Mouse (Mus musculus): ENCODE results near the gene Slc45a3. TPM values are rescaled to one million over a fixed set of nuclear protein-coding genes. Genes with fewer than 3 reads are reported as not detected.

The Slc45a3 gene
- polyA plus RNA-seq, 1 experiment from 2014 or later, result 2.2 TPM

GRCm38 (mm10) chr1:132032172-132032571 lies 69.4 kb downstream of the Slc45a3 start:
- WGBS, result 87% methylated on average over 7 of the region's 7 CpGs
- peaks cover 74% of the 10 kb centered on the region for H3K36me3 ChIP-seq

More at GRCm38 (mm10) chr1:132032172-132032571, 69.4 kb downstream of the Slc45a3 start:
- Histone ChIP-seq H3K9ac (replicated peaks) (no peak overlapping the region), H3K27me3 (no peaks in the 10 kb centered on the region), H3K27ac (no peak overlapping the region), H3K4me2 (no peak overlapping the region), H3K9me3 (no peaks in the 10 kb centered on the region), H3K4me3 (replicated peaks) (no peak overlapping the region), H3K4me1 (replicated peaks) (peaks cover 9% of the 10 kb centered on the region)
- no peak for ATAC-seq (ENCODE audit: insufficient number of reproducible peaks, insufficient read depth, low FRiP score, low TSS enrichment, low read depth)

Other genes with a start within 250 kb of the Slc45a3 start
- not detected in 2 replicates for gene Slc26a9, start 218.9 kb upstream of the Slc45a3 start, polyA plus RNA-seq (2016; fragmentation: Nextera tagmentation; extraction: Ambion mirVana)
- 1.7 and 2.5 TPM in 2 replicates for gene Pm20d1, start 165.6 kb upstream of the Slc45a3 start, polyA plus RNA-seq (2016; fragmentation: Nextera tagmentation; extraction: Ambion mirVana)
- 13.7 and 14.9 TPM in 2 replicates for gene Slc41a1, start 135.5 kb upstream of the Slc45a3 start, polyA plus RNA-seq (2016; fragmentation: Nextera tagmentation; extraction: Ambion mirVana)
- 14.5 and 14.7 TPM in 2 replicates for gene Rab29, start 95.7 kb upstream of the Slc45a3 start, polyA plus RNA-seq (2016; fragmentation: Nextera tagmentation; extraction: Ambion mirVana)
- 125 and 130 TPM in 2 replicates for gene Nucks1, start 52.4 kb upstream of the Slc45a3 start, polyA plus RNA-seq (2016; fragmentation: Nextera tagmentation; extraction: Ambion mirVana)
- gene Elk4, start 44.6 kb downstream of the Slc45a3 start, polyA plus RNA-seq (2016; fragmentation: Nextera tagmentation; extraction: Ambion mirVana), result 18.1 and 19.6 TPM in 2 replicates
- gene Mfsd4a, start 105.1 kb downstream of the Slc45a3 start, polyA plus RNA-seq (2016; fragmentation: Nextera tagmentation; extraction: Ambion mirVana), result 13.1 and 17.2 TPM in 2 replicates
- gene Cdk18, start 176.7 kb downstream of the Slc45a3 start, polyA plus RNA-seq (2016; fragmentation: Nextera tagmentation; extraction: Ambion mirVana), result 3.6 TPM in 2 replicates
- 0.83 and 1.2 TPM in 2 replicates for gene Lemd1, start 228.5 kb downstream of the Slc45a3 start, polyA plus RNA-seq (2016; fragmentation: Nextera tagmentation; extraction: Ambion mirVana)
- 0.20 and 0.45 TPM in 2 replicates for gene AC124108.1, start 228.5 kb downstream of the Slc45a3 start, polyA plus RNA-seq (2016; fragmentation: Nextera tagmentation; extraction: Ambion mirVana)

All from limb, embryonic 12.5 days (tissue).